Mouse (Mus musculus) kidney, embryonic 14.5 days (tissue): ENCODE results near the gene Col24a1. TPM values are rescaled to one million over a fixed set of nuclear protein-coding genes. Genes with fewer than 3 reads are reported as not detected.

Experiments
- ATAC-seq: fragments of 200-750 bp; cut with Nextera tagmentation; 2 replicates; pipeline ENCODE4 v1.8.0; 2017; ENCODE audit warnings: moderate number of reproducible peaks, mild to moderate bottlenecking, moderate TSS enrichment, moderate library complexity; ENCODE audit not compliant: low FRiP score, low TSS enrichment
- H3K27ac ChIP-seq: fragments of 300-500 bp; sonication (generic); 2 replicates; pipeline ENCODE4 v1.5.1; 2014; ENCODE audit warnings: low read depth, mild to moderate bottlenecking, low read length, moderate library complexity, mixed read lengths
- H3K27me3 ChIP-seq: fragments of 300-500 bp; sonication (generic); 2 replicates; pipeline ENCODE4 v1.6.1; 2014; ENCODE audit warnings: mild to moderate bottlenecking, low read length; ENCODE audit not compliant: control insufficient read depth, insufficient read depth
- H3K36me3 ChIP-seq: fragments of 300-500 bp; sonication (generic); 2 replicates; pipeline ENCODE4 v1.6.1; 2014; ENCODE audit warnings: low read length, mixed read lengths; ENCODE audit not compliant: control insufficient read depth, insufficient read depth
- H3K4me1 ChIP-seq: fragments of 300-500 bp; sonication (generic); 2 replicates; pipeline ENCODE4 v1.6.1; 2014; ENCODE audit warnings: low read length, mixed read lengths; ENCODE audit not compliant: control insufficient read depth, insufficient read depth
- H3K4me2 ChIP-seq: fragments of 300-500 bp; sonication (generic); replicated peaks from 2 replicates; pipeline ENCODE4 v1.6.1; 2014; ENCODE audit warnings: low read depth, mild to moderate bottlenecking, low read length
- H3K4me3 ChIP-seq: fragments of 300-500 bp; sonication (generic); 2 replicates; pipeline ENCODE4 v1.5.1; 2014; ENCODE audit warnings: mild to moderate bottlenecking, low read length
- H3K9ac ChIP-seq: fragments of 300-500 bp; sonication (generic); 2 replicates; pipeline ENCODE4 v1.6.1; 2014; ENCODE audit warnings: low read depth, mild to moderate bottlenecking, low read length, moderate library complexity
- H3K9me3 ChIP-seq: fragments of 300-500 bp; sonication (generic); 2 replicates; pipeline ENCODE4 v1.6.1; 2016; ENCODE audit warnings: low read length; ENCODE audit not compliant: control insufficient read depth
- WGBS: fragments of 180-500 bp; shearing (Covaris S2); extraction: QIAGEN DNeasy Blood & Tissue Kit; methylation state at CpG from one replicate; pipeline ENCODE4 v1.1.7; 2014; 5-methylcytosine and 5-hydroxymethylcytosine counted together
- polyA plus RNA-seq: library from polyadenylated mRNA; unstranded; fragments of >200 nt; fragmentation: Nextera tagmentation; extraction: Ambion mirVana; gene quantifications from 2 replicates; pipeline ENCODE4 v1.2.1, GENCODE M21; 2014

Gene Col24a1
- polyA plus RNA-seq, 1 experiment from 2014 or later, result 2.1 TPM

DNA sequence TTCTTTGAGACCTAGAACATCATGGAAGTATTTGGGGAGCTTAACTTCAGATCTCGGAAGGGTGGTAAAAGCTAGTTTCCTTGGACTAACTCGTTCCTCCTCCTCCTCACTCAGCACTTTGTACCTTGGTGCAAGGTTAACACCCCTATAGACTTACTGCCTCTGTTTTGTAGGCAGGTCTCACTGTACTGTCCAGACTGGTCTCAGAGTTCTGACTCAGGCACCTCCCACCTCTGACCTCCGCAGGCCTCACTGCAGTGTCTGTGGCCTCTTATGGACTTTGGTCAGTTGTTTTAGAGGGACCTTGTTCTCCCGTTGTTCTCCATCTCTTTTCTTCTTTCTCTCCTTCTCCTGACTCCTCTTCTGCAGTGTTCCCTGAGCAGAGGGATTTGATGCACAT is 290.8 kb downstream of the Col24a1 start:
- WGBS, result 83% methylated on average over 4 of the region's 4 CpGs

DNA sequence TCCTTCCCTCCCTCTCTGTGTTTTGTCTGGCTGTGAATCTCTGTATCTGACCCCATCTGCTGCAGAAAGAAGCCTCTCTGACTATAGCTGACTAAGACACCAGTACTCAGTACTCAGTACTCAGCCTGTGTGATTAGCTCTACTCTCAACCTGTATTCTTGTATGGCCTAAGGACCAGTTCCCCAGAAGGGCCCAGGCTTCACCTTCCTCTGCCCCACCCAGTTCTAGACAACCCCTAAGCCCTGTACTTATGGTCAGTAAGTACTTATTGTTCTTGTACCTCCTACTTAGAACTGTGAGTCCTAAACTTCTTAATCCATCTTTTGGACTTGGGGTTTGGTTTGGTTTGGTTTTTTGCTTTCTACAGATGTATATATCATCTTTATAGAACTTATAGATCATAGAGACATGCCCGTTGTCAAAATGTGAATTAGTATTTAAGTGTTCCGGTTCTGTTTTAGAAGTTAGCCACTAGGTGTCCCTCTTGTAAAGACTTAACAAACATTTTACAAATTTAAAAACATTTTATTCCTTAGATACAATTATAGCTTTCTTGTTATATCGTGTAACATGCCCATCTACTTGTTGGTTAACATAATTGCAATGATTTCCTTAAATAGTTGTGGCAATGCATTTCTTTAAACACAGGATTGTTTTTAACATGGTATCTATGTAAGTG is 291.4 kb downstream of the Col24a1 start:
- Histone ChIP-seq H3K27ac (no peak overlapping the region), H3K36me3 (peaks cover 64% of the 10 kb centered on the region), H3K27me3 (no peaks in the 10 kb centered on the region), H3K9ac (no peak overlapping the region), H3K4me2 (no peak overlapping the region), H3K9me3 (no peaks in the 10 kb centered on the region), H3K4me3 (no peak overlapping the region), H3K4me1 (no peaks in the 10 kb centered on the region)
- 63% methylated on average over 3 of the region's 3 CpGs for WGBS
- no peak for ATAC-seq

More for the DNA sequence above, 290.8 kb downstream of the Col24a1 start:
- no peaks in the 10 kb centered on the region for H3K4me1 ChIP-seq
- ATAC-seq, result no peak
- H3K27ac ChIP-seq, result no peak overlapping the region
- peaks cover 70% of the 10 kb centered on the region for H3K36me3 ChIP-seq
- no peaks in the 10 kb centered on the region for H3K9me3 ChIP-seq
- no peak overlapping the region for H3K4me2 ChIP-seq
- no peaks in the 10 kb centered on the region for H3K27me3 ChIP-seq
- H3K9ac ChIP-seq, result no peak overlapping the region
- H3K4me3 ChIP-seq, result no peak overlapping the region

- no peak overlapping the region for H3K4me2 ChIP-seq
- 82% methylated on average over 4 of the region's 4 CpGs for WGBS
- no peaks in the 10 kb centered on the region for H3K9me3 ChIP-seq
- H3K27me3 ChIP-seq, result no peaks in the 10 kb centered on the region
- no peak overlapping the region for H3K4me3 ChIP-seq
- ATAC-seq, result no peak
- peaks cover 55% of the 10 kb centered on the region for H3K36me3 ChIP-seq
- no peak overlapping the region for H3K9ac ChIP-seq
- no peak overlapping the region for H3K27ac ChIP-seq
- no peaks in the 10 kb centered on the region for H3K4me1 ChIP-seq
These were observed 298.3 kb downstream of the Col24a1 start for GRCm38 (mm10) chr3:145590562-145590961.

DNA sequence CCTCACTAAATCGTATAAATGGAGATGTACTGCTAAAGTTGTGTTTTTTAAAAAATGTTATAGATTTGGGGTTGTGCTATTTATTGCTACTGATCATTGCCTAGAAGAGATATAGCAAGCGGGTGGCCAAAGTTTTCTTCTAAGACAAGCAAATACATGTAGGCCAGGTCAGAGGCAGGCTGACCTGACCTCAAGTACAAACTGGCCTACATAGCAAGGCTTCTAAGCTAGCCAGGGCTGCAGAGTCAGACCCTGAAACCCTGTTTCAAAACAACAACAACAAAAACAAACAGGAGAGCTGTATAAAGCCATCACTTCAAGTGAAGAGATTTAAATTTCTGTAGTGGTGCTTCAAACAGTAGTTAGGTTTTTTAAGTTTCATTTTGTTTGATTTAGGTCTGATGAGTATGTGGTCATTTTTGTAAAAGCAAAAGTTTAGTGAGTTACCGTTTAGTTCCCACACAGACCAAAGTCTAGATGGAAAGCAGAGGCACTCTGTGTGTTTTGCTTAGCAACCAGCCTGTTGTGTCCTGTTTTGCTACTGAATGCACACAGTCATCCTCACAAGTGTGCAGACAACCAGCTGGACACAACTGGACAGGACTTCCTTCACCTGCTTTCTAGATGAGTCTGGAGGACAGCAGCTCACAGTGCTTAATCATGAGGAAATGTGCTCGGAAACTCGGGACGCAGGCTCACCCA is 299.7 kb downstream of the Col24a1 start:
- Histone ChIP-seq H3K4me1 (no peaks in the 10 kb centered on the region), H3K27me3 (no peaks in the 10 kb centered on the region), H3K4me2 (no peak overlapping the region), H3K27ac (no peak overlapping the region), H3K36me3 (peaks cover 44% of the 10 kb centered on the region), H3K9ac (no peak overlapping the region), H3K4me3 (no peak overlapping the region), H3K9me3 (no peaks in the 10 kb centered on the region)
- no peak for ATAC-seq
- 89% methylated on average over 6 of the region's 6 CpGs for WGBS

DNA sequence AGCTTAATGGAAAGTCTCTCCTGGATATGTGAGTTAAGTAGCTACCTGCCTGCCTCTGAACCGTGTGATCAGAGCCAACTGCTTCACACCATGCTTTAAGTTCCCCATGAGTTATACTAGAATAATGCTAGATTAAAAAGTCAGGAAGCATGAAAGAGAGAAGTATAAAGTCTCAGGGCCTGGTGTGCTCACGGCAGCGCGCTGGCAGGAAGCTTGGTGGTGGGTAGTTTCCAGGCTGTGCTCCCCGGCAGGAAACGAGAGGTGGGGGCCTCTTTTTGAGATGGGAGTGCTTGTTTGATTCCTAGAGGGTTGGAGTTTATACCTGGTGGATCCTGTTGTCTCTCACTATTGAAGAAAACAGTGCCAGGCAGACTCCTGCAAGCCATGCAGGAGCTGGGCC is 303.1 kb downstream of the Col24a1 start:
- Histone ChIP-seq H3K27me3 (no peaks in the 10 kb centered on the region), H3K4me1 (no peaks in the 10 kb centered on the region), H3K4me3 (no peak overlapping the region), H3K4me2 (no peak overlapping the region), H3K27ac (no peak overlapping the region), H3K9me3 (no peaks in the 10 kb centered on the region), H3K9ac (no peak overlapping the region), H3K36me3 (peaks cover 61% of the 10 kb centered on the region)
- no peak for ATAC-seq
- WGBS, result 95% methylated on average over 6 of the region's 6 CpGs

GRCm38 (mm10) chr3:145599059-145599458 is 306.8 kb downstream of the Col24a1 start:
- WGBS, result 98% methylated on average over 7 of the region's 7 CpGs
- H3K9me3 ChIP-seq, result no peaks in the 10 kb centered on the region
- no peak overlapping the region for H3K9ac ChIP-seq
- no peak for ATAC-seq
- no peaks in the 10 kb centered on the region for H3K27me3 ChIP-seq
- no peak overlapping the region for H3K4me2 ChIP-seq
- no peak overlapping the region for H3K27ac ChIP-seq
- no peak overlapping the region for H3K4me3 ChIP-seq
- peaks cover 60% of the 10 kb centered on the region for H3K36me3 ChIP-seq
- H3K4me1 ChIP-seq, result peaks cover 9% of the 10 kb centered on the region; the same call in 1 of the 2 replicates

DNA sequence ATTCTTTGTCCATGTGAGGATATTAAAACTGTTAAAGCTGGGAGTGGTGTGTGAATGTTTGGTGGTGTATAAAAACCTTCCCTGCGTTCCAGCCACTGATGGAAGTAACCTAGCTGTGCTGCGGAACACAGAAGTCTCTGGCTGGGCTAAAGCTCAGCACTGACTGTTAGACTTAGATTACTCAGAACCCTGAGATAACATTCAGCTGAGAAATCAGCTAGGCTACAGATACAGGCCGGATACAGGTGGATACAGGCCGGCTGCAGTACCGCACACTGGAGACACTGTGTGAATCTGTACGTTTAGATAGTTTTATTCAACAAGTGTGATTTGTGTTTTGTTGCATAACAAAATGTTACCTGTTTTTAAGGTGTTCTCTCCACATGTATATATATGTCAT is 308.5 kb downstream of the Col24a1 start:
- H3K9ac ChIP-seq, result no peak overlapping the region
- ATAC-seq, result no peak
- H3K27me3 ChIP-seq, result no peaks in the 10 kb centered on the region
- H3K36me3 ChIP-seq, result peaks cover 62% of the 10 kb centered on the region
- no peak overlapping the region for H3K27ac ChIP-seq
- no peak overlapping the region for H3K4me2 ChIP-seq
- H3K4me1 ChIP-seq, result peaks cover 9% of the 10 kb centered on the region; the same call in 1 of the 2 replicates
- no peak overlapping the region for H3K4me3 ChIP-seq
- H3K9me3 ChIP-seq, result no peaks in the 10 kb centered on the region
- 90% methylated on average over 6 of the region's 6 CpGs for WGBS

GRCm38 (mm10) chr3:145601345-145601744 is 309.1 kb downstream of the Col24a1 start:
- H3K27ac ChIP-seq, result no peak overlapping the region
- WGBS, result 50% methylated on average over 6 of the region's 6 CpGs

More at GRCm38 (mm10) chr3:145601345-145601744, 309.1 kb downstream of the Col24a1 start:
- Histone ChIP-seq H3K4me3 (no peak overlapping the region), H3K9me3 (no peaks in the 10 kb centered on the region), H3K27me3 (no peaks in the 10 kb centered on the region), H3K4me2 (no peak overlapping the region), H3K9ac (no peak overlapping the region), H3K36me3 (peaks cover 62% of the 10 kb centered on the region), H3K4me1 (peaks cover 9% of the 10 kb centered on the region; the same call in 1 of the 2 replicates)
- no peak for ATAC-seq
